Mouse (Mus musculus) brain, adult 2 months (tissue): ENCODE results near the gene Nbeal2.

Experiments used
- DNase-seq: peaks from one replicate; pipeline ENCODE4 v3.0.0; 2011; ENCODE audit warnings: low read depth, low spot score

The Nbeal2 gene

DNA sequence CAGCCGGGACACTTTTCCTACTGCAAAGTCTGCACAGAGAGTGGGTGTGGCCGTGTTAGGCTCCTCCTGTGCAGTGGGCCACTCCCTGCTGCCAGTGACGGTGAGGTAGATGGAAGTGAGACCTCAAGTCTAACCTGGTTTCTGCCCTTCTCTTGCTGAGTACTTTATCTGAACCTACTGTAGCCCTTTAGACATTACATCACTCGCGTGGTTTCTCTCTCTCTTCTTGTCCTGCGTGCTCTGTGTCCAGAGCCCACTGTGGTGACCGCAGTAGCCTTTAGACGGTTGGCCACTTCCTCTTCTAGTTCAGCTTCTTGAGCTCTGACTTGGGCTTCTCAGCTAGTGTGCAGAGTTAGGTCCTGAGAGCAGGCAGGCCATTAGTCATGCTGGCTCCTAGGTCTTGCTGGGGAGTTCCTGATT is 22.5 kb upstream of the Nbeal2 start:
- peak; percentile 62 for DNase-seq

DNA sequence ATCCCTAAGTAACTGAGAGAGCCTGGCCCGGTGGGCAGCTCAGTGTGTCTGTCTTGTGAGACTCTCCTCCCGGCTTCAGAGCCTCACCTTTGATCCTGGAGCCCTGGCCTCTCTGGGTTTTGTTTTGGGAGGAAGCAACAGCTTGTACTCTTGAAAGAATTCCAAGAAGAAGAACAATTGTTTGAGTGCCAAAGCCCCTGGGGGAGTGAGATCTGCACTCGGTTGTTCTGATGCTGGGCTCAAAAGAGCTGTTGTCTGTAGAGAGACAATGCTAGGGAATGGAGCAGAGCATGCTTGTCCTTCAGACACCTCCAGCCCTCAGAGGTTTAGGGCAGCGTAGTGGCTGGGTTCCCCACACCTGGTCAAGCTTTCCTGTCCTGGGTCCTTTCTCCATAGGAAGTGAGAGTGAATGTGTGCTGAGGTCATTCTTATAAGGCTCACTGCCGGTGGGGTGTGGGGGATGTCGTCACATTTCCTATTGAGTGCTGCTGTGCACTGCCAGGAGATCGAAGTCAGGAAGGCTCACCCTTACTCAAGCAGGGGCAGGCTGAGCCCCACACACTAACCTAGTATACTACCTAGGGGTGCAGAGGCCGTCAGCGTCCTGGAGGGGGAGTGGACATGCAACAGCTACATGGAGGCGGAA is 19.3 kb upstream of the Nbeal2 start:
- DNase-seq = peak; percentile 88

DNA sequence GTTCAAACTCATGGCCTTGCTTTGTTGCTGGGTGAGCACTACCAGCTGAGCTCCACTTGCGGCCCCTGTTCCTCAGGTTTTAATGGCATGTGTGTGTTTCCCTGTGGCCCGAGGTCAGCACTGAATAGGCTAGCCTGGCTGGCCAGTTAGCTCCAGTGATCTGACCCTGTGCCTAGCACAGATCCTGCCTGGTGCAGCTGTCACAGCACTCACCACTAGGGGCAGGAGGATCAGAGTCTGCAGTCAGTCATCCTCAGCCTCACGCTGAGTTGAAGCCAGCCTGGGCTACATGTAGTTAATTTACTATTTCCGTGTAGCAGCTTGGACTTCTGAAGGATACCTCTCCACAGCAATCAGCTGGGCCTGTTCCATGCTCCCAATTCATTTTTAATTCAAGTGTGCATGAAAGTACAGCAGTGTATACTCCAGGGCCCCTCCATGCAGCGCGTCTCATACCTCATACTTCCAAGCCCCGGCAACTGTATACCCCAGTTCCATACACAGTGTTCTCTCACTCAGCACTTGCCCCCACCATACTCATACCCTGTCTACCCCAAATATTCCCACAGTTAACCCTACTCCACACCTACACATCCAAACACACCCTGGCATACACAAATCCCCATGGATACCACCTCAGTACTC is 18.6 kb upstream of the Nbeal2 start:
- DNase-seq = peak; percentile 81

DNA sequence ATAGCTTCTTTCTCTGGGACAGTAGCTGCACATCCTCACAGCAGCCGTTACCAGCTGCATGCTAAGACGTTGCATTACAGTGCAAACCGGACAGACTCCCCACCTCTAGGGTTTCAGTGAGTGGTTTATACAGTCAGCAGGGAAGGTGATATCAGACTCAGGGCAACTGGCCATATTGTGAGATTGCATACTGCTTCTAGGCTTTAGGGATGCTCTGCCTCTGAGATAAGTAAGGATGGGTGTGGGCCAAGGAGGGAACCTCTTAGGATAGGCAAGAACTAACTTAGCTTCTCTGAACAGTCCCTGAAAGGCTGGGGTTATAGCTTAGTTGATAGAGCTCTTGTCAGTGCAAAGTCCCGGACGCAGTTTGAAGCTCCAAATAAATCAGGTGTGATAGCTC is 15.8 kb upstream of the Nbeal2 start:
- DNase-seq = no peak

DNA sequence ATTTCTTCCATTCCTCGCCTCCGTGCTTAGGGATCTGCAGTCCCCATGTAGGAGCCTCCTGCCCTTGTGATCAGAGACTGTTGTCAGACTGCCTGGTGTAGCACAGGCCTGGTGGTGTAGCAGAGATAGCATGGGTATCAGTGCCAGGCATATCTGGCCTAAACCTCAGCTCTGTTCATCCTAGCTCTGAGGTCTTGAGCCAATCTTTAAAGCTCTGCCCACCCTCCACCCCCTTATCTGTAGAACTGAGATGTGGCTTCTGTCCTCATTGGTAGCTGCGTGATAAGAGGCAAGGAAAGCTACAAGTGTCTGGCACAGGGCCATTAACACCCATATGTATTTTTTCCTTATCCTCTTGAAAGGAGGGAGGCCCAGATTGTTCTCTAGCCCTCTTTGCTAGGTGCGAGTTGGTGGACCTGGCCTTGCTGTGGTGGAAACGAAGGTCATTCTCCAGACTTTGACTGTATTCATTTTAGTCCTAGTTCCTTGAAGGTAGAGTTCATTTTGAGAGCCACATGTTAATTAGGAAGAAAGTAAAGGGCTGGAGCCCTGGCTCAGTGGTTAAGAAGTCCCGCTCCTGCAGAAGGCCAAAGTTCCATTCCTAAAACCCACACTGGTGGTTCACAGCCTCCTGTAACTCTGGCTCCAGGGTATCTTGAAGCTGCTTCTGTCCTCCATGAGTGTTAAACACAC is 14.8 kb upstream of the Nbeal2 start:
- DNase-seq = no peak

DNA sequence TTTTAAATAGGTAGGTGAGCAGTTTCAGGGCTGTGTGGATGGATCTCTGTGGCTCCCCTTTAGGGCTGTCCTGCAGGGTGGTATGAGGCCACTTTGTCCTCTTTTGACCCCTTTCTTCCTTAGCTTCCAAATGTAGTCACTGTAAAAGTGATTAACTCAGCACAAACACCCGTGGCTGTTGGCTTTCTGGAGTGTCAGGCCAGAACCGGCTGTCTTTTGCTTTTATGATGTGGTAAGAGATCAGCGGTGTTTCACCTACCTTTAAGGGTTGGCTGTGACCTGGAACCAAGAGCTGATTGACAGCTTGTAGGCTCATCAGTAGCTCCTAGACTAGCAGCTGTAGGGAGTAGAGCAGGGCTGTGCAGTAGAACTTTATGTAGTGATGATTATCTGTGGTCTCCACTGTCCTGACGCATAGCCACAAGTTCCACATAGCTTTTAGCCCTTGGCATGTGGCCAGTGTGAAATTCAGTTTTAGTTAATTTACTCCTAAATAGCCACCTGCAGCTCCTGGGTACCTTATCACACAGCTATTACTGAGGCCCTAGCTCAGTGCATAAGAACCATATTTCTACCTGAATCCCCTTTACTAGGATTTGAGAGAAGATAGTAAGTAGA is 13.4 kb upstream of the Nbeal2 start:
- DNase-seq = no peak

DNA sequence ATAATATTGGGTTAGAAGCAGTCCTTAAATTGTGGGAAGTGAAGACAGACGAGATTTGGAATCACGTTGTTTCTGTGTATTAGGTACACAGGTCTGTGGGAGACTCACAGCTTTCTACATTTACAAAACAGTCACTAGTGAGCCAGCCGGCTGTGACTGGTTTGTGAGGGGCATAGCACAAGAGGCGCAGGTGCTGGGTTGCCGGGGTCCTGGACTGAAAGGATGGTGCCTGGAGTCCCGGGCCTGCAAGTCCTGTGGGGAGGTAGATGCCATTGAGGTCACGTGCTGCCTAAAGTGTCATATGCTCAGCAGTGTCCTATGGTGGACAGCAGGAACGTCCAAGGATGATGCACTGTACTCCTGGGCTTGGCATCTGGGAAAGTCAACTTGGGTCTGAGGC is 12.4 kb upstream of the Nbeal2 start:
- DNase-seq = no peak

DNA sequence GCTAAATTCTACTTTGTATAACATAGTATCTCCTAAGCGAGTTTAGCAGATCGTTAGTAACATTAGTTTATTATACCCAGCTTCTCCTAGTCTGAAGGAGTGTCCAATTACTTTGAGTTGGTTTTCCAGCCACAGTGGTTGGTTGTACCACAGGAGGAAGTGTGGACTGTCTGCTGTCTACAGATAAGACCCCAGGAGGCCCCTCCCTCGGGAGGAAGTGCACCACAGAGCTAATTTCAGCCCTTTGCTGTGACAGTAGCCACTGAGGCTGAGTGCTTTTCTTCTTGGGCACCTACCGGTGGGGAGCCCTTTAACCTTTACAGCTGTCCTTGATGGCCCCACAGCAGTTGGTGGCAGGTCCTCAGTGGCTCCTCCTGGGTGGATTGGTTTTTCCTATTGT is 12.0 kb upstream of the Nbeal2 start:
- DNase-seq = no peak

DNA sequence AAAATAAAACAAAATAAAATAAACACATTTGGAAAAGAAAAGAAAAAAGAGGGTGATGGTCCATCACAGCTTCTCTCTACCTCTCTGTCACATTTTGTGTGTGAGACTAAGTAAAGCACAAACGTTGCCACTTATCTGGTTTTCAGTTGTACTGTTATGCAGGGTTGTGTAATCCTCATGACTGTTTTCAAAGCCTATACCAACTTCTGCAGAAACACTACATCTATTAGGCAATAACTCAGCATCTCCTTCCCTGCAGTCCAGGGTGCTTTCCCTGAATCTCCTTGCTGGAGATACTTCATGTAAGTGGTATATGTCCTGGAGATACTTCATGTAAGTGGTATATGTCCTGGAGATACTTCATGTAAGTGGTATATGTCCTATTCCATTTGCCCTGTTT is 8.9 kb upstream of the Nbeal2 start:
- DNase-seq = no peak

DNA sequence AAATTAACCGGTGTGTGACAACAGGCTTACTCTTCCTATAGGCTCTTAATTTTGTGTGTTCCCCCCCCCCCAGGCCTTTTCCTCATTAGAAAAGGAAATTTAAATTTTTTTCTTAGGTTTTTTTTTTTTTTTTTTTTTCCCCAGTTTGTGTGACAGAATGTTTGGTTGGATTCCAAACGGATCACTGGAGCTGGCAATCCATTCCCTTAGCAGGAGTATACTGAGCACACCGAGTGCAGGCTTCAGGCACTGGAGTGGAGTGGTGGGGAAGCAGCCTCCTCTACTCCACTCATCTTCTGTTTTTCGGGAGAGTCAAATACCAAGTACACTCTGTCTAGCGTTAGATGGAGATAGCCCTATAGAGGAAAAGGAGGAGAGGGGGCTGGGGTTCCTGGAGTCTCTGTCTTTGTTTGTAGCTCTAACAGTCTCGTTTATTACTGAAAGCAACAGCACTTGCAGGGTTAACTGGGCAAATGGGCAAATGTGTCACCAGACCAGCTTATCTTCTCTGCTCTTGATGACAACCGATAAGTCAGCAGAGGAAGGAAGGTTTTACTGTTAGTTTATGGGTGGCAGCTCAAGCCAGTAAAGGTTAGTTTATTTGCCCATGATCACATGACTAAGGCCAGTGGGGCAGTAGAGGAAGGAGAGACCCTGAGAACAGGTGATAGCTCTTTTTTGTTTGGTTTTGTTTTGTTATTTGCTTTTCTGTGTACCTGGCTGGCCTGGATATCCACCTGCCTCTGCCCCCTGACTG is 7.1 kb upstream of the Nbeal2 start:
- DNase-seq = peak; percentile 73

DNA sequence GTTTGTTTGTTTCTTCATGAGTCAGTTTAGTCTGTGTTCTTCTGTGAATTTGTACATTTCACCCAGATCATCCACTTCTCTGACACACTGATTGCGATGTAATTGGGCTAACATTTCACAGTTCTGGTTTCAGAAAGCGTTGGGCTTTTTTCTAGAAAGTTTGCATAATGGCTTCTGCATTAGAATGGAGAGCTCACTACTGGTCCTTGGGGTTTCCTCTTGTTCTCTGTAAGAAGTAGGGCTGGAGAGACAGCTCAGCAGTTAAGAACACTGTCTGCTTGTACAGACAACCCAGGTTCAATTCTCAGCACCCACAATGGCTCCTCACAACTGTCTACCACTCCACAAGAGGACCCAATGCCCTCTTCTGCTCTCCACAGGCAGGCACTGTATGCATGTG is 6.2 kb upstream of the Nbeal2 start:
- no peak for DNase-seq

DNA sequence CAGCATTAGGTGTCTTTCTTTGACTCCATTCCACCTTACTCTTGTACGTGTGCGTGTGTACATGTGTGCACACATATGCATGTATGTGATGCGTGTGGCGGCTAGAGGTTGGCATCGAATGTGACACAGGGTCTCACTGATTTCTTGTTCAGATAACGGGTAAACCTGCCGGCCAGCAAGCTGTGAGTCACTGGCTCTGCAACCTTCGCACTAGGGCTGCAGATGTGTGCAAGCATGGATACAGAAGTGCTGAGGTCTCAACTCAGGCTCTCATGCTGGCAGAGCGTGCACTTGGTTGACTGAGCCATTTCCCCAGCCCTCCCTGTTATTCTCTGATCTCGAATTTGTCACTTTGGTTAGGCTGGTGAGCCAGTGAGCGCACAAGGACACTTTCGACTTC is 5.6 kb upstream of the Nbeal2 start:
- DNase-seq = no peak

DNA sequence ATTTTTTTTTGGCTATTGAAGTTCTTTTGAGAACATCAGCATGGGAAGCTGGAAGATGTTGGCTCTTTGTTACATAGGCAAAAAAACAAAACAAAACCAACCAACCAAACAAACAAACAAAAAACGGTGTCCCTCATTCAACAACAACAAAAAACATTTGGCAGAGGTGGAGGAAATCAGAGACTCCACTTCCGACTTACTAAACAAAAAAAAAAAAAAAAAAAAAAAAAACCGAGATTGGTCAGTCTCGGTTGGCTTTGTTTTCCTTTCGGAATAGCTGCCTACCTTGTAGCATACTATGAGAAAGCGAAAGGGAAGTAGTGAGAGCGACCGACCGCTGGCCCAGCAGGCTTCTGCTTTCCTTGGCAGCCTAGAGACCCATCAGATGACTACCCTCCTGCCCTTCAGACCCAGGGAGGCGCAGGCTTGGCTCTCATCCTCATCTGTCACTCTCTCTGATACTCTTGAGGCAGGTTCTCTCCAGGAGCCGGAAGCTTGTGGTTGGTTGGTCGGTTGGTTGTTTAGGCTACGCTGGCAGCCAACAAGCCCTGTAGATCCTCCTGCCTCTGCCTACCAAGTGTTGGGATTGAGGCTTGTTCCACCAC is 3.6 kb upstream of the Nbeal2 start:
- peak; percentile 61 for DNase-seq

DNA sequence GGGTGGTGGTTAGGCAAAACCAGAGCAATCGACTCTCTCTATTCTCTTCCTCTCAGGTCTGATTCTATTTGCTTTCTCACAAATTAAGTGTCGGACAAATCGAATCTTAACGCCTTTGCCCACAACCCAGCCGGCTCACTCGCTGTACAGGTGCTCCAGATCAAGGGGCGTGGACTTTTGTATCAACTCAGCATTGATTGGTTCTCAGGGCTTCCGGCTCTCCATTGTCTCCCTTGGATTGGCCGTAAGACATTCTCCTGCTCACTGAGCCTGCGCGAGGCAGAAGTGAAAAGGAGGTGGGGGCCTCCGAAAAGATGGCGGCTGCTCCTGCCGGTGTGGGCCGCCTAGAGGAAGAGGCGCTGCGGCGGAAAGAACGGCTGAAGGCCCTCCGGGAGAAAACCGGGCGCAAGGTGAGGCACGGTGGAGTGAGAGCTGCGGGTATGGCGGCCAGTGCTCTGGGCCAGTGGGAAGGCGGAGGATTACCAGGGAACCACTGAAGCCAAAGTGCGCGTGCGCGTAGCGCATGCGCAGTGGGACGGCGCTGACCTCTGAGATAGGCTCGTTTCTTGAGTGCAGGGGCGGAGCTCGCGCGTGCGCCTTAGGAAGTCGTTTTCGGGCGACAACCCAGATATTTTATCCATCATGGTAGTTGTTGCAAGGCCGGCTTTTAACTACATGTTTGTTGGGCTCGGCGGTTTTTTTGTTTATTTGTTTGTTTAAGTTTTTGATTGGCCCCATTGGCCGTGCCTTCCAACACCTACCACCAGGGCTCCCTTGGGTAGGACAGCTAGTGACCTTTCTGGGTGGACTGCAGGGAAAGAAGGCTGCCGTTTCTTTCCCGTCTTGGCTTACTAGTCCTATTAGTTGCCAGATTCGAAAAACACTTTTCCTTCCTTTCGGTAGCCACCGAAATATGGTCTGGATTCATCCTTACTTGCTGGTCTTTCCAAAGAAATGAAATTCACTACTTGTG is 2.6 kb upstream of the Nbeal2 start, which contains the start of gene Ccdc12:
Gene Ccdc12, plus strand, starts transcription at position 255 of the 973 bp plus-strand sequence.
- peak; percentile 100 for DNase-seq

DNA sequence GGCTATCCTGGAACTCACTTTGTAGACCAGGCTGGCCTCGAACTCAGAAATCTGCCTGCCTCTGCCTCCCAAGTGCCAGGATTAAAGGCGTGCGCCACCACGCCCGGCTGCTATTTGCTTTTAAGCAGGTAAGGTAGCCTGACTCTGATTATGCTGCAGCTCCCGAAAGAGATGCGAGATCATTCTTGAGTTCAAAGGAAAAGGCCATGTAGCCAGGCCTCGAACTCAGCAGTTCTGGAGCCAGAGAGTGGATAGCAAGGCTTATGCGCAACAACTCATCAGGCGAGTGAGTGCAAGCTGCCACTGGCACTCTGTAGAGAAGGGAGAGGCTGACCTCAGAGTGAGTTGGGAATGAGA is 1.7 kb upstream of the Nbeal2 start:
- no peak for DNase-seq

DNA sequence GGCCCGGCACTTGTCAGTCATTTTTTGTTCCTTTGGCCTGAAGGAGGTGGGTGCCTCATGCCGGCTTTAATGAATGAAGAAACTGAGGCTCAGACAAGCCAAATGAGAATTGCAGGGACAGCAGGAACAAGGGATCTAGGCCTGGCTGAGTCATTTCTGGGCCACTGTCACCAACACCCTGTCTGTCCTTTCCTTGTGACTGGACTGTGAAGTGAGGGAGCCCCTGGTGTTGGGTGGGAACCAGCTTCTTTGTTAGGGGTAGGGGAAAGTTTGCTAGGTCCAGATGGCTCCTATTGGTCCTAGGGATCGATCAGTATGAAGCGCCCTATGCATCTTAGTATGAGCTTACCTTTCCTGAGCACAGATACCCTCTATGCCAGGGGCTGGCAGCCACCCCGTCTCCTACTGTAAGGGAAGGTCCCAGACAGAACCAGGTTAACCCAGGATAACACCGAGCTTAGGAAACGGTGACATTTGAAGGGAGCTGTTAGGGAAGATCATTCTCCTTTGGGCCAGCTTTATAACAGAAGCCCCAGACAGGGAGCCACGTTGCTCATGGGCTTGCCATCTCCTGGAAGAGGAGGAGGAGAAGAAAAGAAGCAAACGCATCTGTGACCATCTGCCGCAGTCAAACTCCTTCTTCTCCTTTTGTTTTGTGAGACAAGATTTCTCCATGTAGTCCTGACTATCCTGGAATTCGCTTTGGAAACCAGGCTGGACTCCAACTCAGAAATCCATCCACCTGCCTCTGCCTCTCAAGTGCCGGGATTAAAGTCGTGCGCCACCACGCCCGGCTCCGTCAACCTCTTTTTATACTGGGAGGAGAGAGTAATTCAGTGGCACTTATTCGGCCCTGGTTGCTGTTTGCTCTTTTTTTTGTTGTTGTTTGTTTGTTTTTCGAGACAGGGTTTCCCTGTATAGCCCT is 1.0 kb upstream of the Nbeal2 start:
- DNase-seq = no peak

DNA sequence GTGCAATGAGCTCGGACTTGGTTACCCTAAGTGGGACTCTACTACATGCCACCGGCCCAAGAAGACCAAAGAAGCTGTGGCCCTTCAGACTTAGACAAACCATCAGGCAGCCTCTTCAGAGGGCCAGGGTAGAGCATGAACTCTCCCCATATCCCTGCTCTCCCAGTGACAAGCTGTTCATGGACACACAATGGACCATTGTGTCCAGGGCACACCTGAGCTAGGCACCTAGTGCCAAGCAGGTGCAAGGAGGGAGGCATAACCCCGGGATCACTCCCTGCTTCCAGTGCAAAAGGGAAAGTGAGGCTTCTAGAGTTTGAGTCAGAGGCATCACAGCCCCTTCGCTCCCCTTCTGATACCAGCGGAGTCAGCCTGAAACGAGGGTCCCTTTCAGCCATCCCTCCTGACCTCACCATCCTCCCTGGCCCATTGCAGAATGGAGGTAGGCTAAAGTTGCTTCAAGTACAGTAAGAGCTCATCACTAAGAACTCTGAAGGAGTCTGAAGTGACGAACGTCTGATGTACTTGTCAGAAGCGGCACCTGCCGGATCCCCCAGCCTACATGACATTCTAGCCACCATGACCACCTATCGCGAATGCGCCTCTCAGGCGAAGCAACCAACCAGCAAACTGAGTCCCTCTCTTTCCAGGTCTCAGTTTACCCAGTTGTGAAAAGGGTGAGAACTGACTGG is 852 bp downstream of the Nbeal2 start:
- DNase-seq = no peak

DNA sequence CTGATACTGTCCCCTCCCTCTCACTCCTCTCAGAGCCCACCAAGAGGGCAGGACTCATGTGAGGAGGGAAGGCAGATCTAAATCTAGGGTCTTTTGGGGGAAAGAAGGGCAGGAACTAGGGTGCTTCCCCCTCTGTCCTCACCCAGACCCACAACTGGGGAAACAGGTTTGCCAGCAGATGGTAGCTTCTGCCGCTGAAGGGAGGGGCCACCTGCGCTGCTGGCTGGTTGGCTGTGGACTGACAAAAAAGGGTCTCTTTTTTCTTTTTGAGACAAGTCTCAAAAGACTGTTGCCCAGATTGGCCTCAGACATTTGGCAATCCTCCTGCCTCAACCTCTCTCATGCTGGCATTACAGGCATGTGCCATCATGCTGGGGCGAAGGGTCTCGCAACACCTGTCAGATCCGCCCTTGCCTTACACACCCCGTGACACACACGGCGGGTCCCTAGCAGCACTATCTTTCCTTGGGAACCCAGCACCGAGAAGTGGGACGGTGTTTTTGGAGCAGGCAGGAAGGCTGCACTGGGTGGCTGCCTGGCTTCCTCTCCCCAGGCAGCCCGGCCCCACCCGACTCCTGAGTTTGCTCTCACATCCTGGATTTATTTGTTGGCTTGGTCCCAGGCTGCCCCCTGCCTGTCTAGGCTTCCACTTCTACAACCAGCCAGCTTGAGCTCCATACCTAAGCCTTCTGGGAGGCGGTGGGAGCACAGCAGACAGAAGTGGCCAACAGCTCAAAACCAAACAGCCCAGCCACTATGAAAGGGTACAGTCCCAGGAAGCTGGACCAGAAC is 1.8 kb downstream of the Nbeal2 start:
- no peak for DNase-seq
